Mouse (Mus musculus) lung, postnatal 25 days (tissue): ENCODE measurements around the gene Adcy1.
"Not testable (repeated sequence)": the region's sequence is repeated elsewhere in the genome, so short reads cannot be mapped to it uniquely, and the experiment has no call there.

Experiments used
- DNase-seq: peaks from one replicate; pipeline ENCODE4 v3.0.0; 2022; ENCODE audit warnings: low spot score

Gene Adcy1

GRCm38 (mm10) chr11:7221826-7222225 lies 158.5 kb downstream of the Adcy1 start:
- DNase-seq, result not testable (repeated sequence)

- DNase-seq, result no peak
Observed at GRCm38 (mm10) chr11:7226200-7226599, 162.9 kb downstream of the Adcy1 start.

GRCm38 (mm10) chr11:7226810-7227550 lies 163.7 kb downstream of the Adcy1 start:
- peak; percentile 27 for DNase-seq

GRCm38 (mm10) chr11:7228107-7228506 lies 164.8 kb downstream of the Adcy1 start:
- no peak for DNase-seq
